Mouse (Mus musculus) MEL (cell line): Measurements from ENCODE around the gene Grid1. TPM values are rescaled to one million over a fixed set of nuclear protein-coding genes. Genes with fewer than 3 reads are reported as not detected.

Experiments used
- DNase-seq: peaks from one replicate; pipeline ENCODE4 v3.0.0; 2011; ENCODE audit warnings: low read depth, low spot score
- H3K27ac ChIP-seq: 2 replicates; pipeline ENCODE4 v1.5.1; 2012; ENCODE audit warnings: low read depth, mild to moderate bottlenecking, control low read depth, low read length, moderate library complexity; ENCODE audit not compliant: control insufficient read depth
- H3K27me3 ChIP-seq, 2 experiments: fragments of 150-350 bp in 1 of 2; sonication (generic) in 1 of 2; 2 replicates each; pipeline ENCODE4 v1.6.1; 2012; ENCODE audit warnings: low read length in 2 of 2, mild to moderate bottlenecking in 2 of 2, improper control_type of control experiment in 1 of 2, moderate library complexity in 1 of 2; ENCODE audit not compliant: insufficient read depth in 2 of 2, control insufficient read depth in 1 of 2
- H3K36me3 ChIP-seq, 2 experiments: 2 replicates each; pipeline ENCODE4 v1.6.1; 2012 to 2014; ENCODE audit warnings: low read length in 2 of 2, improper control_type of control experiment in 1 of 2, inconsistent platforms in 1 of 2, mild to moderate bottlenecking in 1 of 2; ENCODE audit not compliant: insufficient read depth in 2 of 2, control insufficient read depth in 1 of 2
- H3K4me1 ChIP-seq, 2 experiments: fragments of 150-350 bp in 1 of 2; sonication (generic) in 1 of 2; 2 replicates each; pipeline ENCODE4 v1.6.1; 2012; ENCODE audit warnings: low read length in 2 of 2, improper control_type of control experiment in 1 of 2, mild to moderate bottlenecking in 1 of 2; ENCODE audit not compliant: insufficient read depth in 2 of 2, control insufficient read depth in 1 of 2
- H3K4me3 ChIP-seq, 2 experiments: fragments of 150-350 bp in 1 of 2; sonication (generic) in 1 of 2; 2 replicates each; pipeline ENCODE4 v1.5.1; 2012; ENCODE audit warnings: low read depth in 2 of 2, low read length in 2 of 2, mild to moderate bottlenecking in 2 of 2, moderate library complexity in 2 of 2, control low read depth in 1 of 2, improper control_type of control experiment in 1 of 2; ENCODE audit not compliant: control insufficient read depth in 1 of 2, insufficient read depth in 1 of 2
- H3K79me2 ChIP-seq: 2 replicates; pipeline ENCODE4 v1.6.1; 2012; ENCODE audit warnings: mild to moderate bottlenecking, low read length, moderate library complexity; ENCODE audit not compliant: control insufficient read depth, poor library complexity, insufficient read depth
- H3K9ac ChIP-seq: 2 replicates; pipeline ENCODE4 v1.6.1; 2012; ENCODE audit warnings: low read depth, mild to moderate bottlenecking, control low read depth, low read length, moderate library complexity; ENCODE audit not compliant: control insufficient read depth, poor library complexity, severe bottlenecking
- H3K9me3 ChIP-seq: fragments of 150-350 bp; sonication (generic); replicated peaks from 2 replicates; pipeline ENCODE4 v1.6.1; 2012; ENCODE audit warnings: mild to moderate bottlenecking, low read length, improper control_type of control experiment, moderate library complexity; ENCODE audit not compliant: insufficient read depth
- CHD1 ChIP-seq: IDR thresholded peaks from 2 replicates; pipeline ENCODE4 v1.6.1; 2012; ENCODE audit warnings: low read depth, mild to moderate bottlenecking, inconsistent platforms, low read length, improper control_type of control experiment
- CHD2 ChIP-seq: IDR thresholded peaks from 2 replicates; pipeline ENCODE4 v1.6.1; 2011; ENCODE audit warnings: low read length, improper control_type of control experiment
- E2F4 ChIP-seq: IDR thresholded peaks from 2 replicates; pipeline ENCODE4 v1.6.1; 2011; ENCODE audit warnings: low read depth, low read length, improper control_type of control experiment, borderline replicate concordance
- EP300 ChIP-seq, 2 experiments: IDR thresholded peaks; 2 replicates each; pipeline ENCODE4 v1.6.1; 2011; ENCODE audit warnings: improper control_type of control experiment in 2 of 2, low read length in 2 of 2, low read depth in 1 of 2, mild to moderate bottlenecking in 1 of 2
- ETS1 ChIP-seq: IDR thresholded peaks from 2 replicates; pipeline ENCODE4 v1.6.1; 2012; ENCODE audit warnings: low read depth, mild to moderate bottlenecking, inconsistent platforms, low read length, improper control_type of control experiment, moderate library complexity
- GABPA ChIP-seq: IDR thresholded peaks from 2 replicates; pipeline ENCODE4 v1.6.1; 2012; ENCODE audit warnings: low read depth, mild to moderate bottlenecking, inconsistent platforms, low read length, improper control_type of control experiment, moderate library complexity
- GATA1 ChIP-seq: IDR thresholded peaks from 2 replicates; pipeline ENCODE4 v1.6.1; 2011; ENCODE audit warnings: low read depth, low read length, improper control_type of control experiment
- KAT2A ChIP-seq: conservative IDR thresholded peaks from 2 replicates; pipeline ENCODE4 v1.6.1; 2012; ENCODE audit warnings: low read depth, low read length, improper control_type of control experiment, inconsistent platforms
- MYB ChIP-seq: IDR thresholded peaks from 2 replicates; pipeline ENCODE4 v1.6.1; 2011; ENCODE audit warnings: mild to moderate bottlenecking, low read depth, low read length, improper control_type of control experiment
- MYC ChIP-seq: IDR thresholded peaks from 2 replicates; pipeline ENCODE4 v1.6.1; 2011; ENCODE audit warnings: low read depth, mild to moderate bottlenecking, low read length, improper control_type of control experiment, moderate library complexity
- NRF1 ChIP-seq: IDR thresholded peaks from 2 replicates; pipeline ENCODE4 v1.6.1; 2014; ENCODE audit warnings: low read depth, mild to moderate bottlenecking, inconsistent platforms, low read length, improper control_type of control experiment, moderate library complexity; ENCODE audit not compliant: poor library complexity, insufficient read depth, severe bottlenecking
- POLR2AphosphoS2 ChIP-seq: IDR thresholded peaks from 2 replicates; pipeline ENCODE4 v1.6.1; 2011; ENCODE audit warnings: low read length, improper control_type of control experiment
- SIN3A ChIP-seq: IDR thresholded peaks from 2 replicates; pipeline ENCODE4 v1.6.1; 2012; ENCODE audit warnings: low read length, improper control_type of control experiment, inconsistent platforms
- TCF12 ChIP-seq: IDR thresholded peaks from 2 replicates; pipeline ENCODE4 v1.6.1; 2014; ENCODE audit warnings: low read depth, mild to moderate bottlenecking, inconsistent platforms, low read length, improper control_type of control experiment, moderate library complexity
- UBTF ChIP-seq: IDR thresholded peaks from 2 replicates; pipeline ENCODE4 v1.6.1; 2012; ENCODE audit warnings: low read depth, mild to moderate bottlenecking, inconsistent platforms, low read length, improper control_type of control experiment, moderate library complexity, borderline replicate concordance; ENCODE audit not compliant: insufficient read depth
- USF1 ChIP-seq: IDR thresholded peaks from 2 replicates; pipeline ENCODE4 v1.6.1; 2014; ENCODE audit warnings: low read depth, mild to moderate bottlenecking, inconsistent platforms, low read length, improper control_type of control experiment, moderate library complexity
- ZMIZ1 ChIP-seq: IDR thresholded peaks from 2 replicates; pipeline ENCODE4 v1.6.1; 2012; ENCODE audit warnings: low read depth, mild to moderate bottlenecking, inconsistent platforms, low read length, improper control_type of control experiment, moderate library complexity
- polyA plus RNA-seq, 2 experiments: library from polyadenylated mRNA; stranded (reverse) in 1 of 2; unstranded in 1 of 2; fragments of >175 nt in 1 of 2; fragments of >200 nt in 1 of 2; gene quantifications; 2 replicates each; pipeline versions ENCODE4 v1.2.1 to v1.2.4; 2012; ENCODE audit warnings: low replicate concordance in 2 of 2, low read depth in 1 of 2; ENCODE audit not compliant: insufficient read length in 2 of 2, insufficient read depth in 1 of 2, missing spikeins in 1 of 2
- total RNA-seq: library from RNA; depleted of rRNA; stranded (reverse); fragments of 300-350 nt; gene quantifications from 2 replicates; pipeline ENCODE4 v1.2.3, GENCODE M21; 2012

Grid1 gene
- total and polyA plus RNA-seq, 3 experiments, result not detected

DNA sequence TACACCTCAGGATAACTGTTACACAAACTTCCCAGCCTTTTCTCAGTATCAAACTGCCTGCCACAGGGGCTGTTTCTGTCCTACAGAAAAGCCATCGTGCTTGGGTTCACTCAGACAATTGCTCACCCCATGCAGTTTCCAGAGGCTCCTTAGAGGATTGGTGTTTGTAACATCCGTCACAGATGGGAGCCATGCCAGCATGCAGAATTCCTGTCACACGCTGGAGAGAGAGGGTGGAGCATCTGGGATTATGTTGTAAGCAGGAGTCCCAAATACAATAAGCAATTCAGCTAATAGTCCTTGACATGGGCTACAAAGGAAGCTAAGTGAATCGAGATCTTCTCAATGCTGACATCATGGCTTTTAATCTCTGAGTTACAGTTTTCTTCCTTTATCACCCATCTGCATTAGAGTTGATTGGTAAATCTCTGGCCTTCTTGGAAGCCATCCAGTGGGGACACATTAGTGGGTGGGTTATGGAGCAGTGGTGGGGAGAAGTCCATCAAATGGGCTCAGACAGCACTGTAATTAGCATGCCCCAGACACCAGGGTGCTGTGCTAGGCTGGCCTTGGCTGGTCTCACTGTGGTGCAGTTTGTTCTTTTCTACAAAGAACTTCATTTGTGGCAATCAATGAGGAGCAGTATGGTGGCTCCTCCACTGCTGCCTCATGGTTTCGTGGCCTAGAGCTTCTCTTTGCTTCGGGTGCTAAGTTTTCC, 149.4 kb downstream of the Grid1 start:
- no peak for DNase-seq
- H3K4me3 ChIP-seq, result no peak overlapping the region
- H3K4me1 ChIP-seq, result no peaks in the 10 kb centered on the region
- H3K36me3 ChIP-seq, result no peaks in the 10 kb centered on the region
- TF ChIP-seq NRF1 (no peak), KAT2A (no peak), USF1 (no peak), GATA1 (no peak), TCF12 (no peak), EP300 (IDR thresholded peaks at IDR 0.05; ENCODE audit: low read depth in 1 of 2, low read length in 2 of 2) (no peak)
- H3K79me2 ChIP-seq, result no peaks in the 10 kb centered on the region
- H3K27me3 ChIP-seq, result no peaks in the 10 kb centered on the region
- H3K9ac ChIP-seq, result no peak overlapping the region
- no peaks in the 10 kb centered on the region for H3K9me3 ChIP-seq
- no peak overlapping the region for H3K27ac ChIP-seq

DNA sequence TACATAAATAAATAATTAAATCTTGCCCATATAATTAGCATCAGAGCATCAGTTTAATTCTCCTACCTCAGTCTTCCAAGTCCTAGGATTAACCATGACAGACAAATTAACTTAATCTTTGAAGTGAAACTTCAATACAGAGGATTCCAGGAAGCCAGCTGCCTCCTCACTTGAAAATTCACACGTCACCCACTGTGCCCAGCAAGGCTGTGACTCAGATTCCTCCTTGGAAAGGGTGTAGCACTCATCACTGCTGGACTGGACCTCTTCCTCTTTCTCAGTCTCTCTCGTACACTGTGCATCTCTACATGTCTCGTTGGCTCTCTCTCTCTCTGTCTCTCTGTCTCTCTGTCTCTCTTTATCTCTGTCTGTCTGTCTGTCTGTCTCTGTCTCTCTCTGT, 153.0 kb downstream of the Grid1 start:
- Histone ChIP-seq H3K4me1 (no peaks in the 10 kb centered on the region), H3K27ac (no peak overlapping the region), H3K79me2 (no peaks in the 10 kb centered on the region), H3K9ac (no peak overlapping the region), H3K4me3 (no peak overlapping the region), H3K27me3 (no peaks in the 10 kb centered on the region), H3K9me3 (no peaks in the 10 kb centered on the region), H3K36me3 (no peaks in the 10 kb centered on the region)
- no peak for DNase-seq
- TF ChIP-seq MYC (no peak), SIN3A (no peak), E2F4 (no peak), CHD2 (no peak), ETS1 (no peak), POLR2AphosphoS2 (no peak), USF1 (no peak), GATA1 (no peak), CHD1 (no peak), ZMIZ1 (no peak), GABPA (no peak), MYB (no peak), UBTF (no peak)
